Mouse (Mus musculus): ENCODE measurements around the gene Tgfbr2.
"Not testable (repeated sequence)": the region's sequence is repeated elsewhere in the genome, so short reads cannot be mapped to it uniquely, and the experiment has no call there.

Gene Tgfbr2

GRCm38 (mm10) chr9:116111149-116111970 is 63.8 kb downstream of the Tgfbr2 start:
- no peak for DNase-seq (ENCODE audit: low spot score)

- no peak for DNase-seq (ENCODE audit: low spot score)
These were observed 66.4 kb downstream of the Tgfbr2 start for GRCm38 (mm10) chr9:116108729-116109128.

- no peak for DNase-seq (ENCODE audit: low spot score)
These were observed 70.4 kb downstream of the Tgfbr2 start for GRCm38 (mm10) chr9:116104770-116105169.

DNA sequence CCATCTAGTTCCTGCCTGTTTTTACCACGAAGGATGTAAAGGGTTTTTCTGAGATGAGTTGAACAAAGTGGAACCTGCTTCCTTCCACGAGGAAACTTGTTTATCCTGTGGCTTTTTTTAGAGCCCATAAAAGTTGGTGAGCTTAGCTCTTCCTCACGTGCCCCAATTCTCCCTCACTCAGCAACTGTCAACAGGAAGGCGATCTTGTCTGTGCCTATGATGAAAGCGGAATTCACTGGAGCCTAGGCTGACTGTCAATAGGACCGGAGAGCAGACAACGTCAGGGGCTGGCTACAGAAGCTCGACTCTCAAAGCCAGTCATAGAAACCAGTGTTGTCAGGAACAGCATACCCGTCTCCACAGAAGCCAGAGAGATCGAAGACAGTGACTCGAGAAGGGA is 73.3 kb downstream of the Tgfbr2 start:
- no peak for DNase-seq (ENCODE audit: low spot score)

DNA sequence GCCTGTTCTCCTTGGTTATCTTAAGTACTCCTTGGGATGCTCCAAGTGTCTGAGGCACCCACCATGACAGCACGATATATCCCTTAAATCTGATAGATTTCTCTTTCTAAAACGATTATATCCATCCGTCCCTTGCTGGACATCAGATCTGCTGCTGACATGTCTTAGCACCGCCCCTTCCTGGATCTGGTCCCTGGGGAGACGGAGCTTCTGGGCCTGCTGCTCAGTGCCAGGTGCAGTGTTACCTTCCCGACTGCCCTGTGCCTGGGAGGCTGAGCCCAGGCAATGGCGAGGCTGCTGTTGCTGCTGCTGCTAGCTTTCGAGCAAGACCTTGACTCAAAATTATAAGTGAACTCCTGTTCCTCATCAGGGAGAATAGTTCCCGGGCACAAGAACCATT is 75.1 kb downstream of the Tgfbr2 start:
- DNase-seq (ENCODE audit: low spot score), result no peak

GRCm38 (mm10) chr9:116099596-116099993 is 75.6 kb downstream of the Tgfbr2 start:
- DNase-seq (ENCODE audit: low spot score), result no peak

- DNase-seq (ENCODE audit: low spot score), result no peak
These were observed 76.2 kb downstream of the Tgfbr2 start for GRCm38 (mm10) chr9:116098724-116099595.

DNA sequence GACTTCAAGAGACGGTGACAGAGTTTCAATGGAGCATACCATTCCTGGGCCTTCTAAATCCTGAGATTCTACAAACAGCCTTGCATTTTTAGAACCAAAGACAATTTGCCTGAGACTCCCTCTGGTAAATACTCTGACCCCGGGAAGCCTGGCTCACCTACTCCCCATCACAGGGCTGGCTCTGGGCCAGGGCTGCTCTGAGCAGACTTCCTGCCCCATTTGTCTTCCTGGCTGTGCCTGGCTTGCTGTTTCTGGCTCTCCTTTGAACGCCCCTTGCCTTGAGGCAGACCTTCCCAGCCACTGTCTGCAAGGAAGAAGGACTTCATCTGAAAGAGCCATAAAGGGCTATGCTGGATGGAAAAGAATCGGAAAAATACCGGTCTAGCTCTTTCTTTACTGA is 83.2 kb downstream of the Tgfbr2 start:
- DNase-seq (ENCODE audit: low spot score), result no peak

DNA sequence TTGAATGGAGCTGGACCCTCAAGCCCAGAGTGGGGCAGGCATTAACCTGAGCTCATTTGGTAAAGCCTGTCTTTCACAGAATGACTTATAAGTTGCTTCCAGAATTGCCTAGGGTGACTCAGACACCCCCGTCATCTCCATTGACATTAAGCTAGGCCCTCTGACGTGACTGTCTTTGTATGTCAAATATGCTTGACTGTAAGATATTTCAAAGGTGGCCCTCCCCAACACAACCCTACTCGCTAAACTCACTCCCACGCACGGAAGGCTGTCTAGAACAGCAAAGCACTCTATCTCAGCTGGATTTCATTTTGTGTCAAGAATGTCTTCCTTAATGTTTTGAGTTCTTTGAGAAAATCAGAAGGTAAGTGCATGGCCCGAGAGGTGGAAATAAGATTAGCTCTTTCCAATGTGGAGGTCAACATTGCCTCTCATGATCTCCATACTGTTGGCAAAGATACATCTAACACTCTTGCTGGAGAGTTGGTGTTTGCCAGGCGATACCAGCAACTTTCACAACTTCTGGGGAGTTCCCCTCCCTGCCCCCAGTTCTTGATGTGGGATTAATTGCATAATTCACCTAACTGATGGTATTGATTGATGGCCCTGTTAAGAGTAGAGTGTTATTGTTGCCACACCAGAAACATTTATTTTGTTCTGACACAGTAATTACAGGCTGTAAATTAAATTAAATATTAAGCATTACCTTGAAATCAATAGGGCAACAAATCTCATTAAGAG is 83.9 kb downstream of the Tgfbr2 start:
- DNase-seq (ENCODE audit: low spot score), result no peak

- DNase-seq (ENCODE audit: low spot score), result no peak
These were observed 84.9 kb downstream of the Tgfbr2 start for GRCm38 (mm10) chr9:116090296-116090695.

GRCm38 (mm10) chr9:116088912-116089311 is 86.2 kb downstream of the Tgfbr2 start:
- no peak for DNase-seq (ENCODE audit: low spot score)

- peak; percentile 71 for DNase-seq (ENCODE audit: low spot score)
These were observed 87.3 kb downstream of the Tgfbr2 start for GRCm38 (mm10) chr9:116087880-116088279.

DNA sequence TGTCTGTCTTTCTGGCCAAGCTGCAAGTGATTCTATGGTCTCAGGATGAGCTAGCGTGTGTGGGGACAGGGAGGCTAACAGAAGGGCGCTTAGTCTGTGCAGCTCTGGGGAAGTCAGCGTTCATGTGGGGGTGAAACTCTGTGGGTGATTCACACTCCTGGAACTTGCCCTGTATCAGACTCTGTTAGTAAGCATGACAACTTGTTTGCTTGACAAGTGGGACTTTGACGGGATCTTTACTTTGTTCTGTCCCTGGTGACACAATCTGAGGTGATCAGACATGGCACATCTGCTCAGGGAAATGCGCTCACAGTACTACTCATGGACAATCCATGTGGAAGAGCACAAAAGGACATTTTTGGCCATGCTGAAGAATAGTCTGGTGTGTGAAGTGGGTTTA is 87.9 kb downstream of the Tgfbr2 start:
- no peak for DNase-seq (ENCODE audit: low spot score)

DNA sequence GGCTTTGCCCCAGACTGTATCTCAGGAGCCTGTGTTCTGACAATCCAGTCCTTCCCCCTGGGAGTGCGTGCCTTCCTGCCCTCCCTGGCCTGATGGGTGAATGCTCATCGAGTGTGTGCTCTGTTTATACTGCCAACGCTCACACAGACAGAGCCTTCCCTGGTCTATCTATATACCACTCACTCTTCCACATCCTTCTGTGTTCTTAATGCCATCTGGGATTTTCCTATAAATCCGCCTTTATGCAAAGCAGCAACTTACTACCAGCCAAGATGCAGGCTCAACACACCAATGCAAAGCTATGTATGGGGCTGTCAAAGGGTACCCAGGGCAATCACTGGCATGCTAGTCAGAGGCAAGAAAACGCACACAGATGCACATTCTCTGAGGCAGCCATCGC is 89.2 kb downstream of the Tgfbr2 start:
- DNase-seq (ENCODE audit: low spot score), result no peak

GRCm38 (mm10) chr9:116084324-116084931 is 90.7 kb downstream of the Tgfbr2 start:
- DNase-seq (ENCODE audit: low spot score), result no peak

DNA sequence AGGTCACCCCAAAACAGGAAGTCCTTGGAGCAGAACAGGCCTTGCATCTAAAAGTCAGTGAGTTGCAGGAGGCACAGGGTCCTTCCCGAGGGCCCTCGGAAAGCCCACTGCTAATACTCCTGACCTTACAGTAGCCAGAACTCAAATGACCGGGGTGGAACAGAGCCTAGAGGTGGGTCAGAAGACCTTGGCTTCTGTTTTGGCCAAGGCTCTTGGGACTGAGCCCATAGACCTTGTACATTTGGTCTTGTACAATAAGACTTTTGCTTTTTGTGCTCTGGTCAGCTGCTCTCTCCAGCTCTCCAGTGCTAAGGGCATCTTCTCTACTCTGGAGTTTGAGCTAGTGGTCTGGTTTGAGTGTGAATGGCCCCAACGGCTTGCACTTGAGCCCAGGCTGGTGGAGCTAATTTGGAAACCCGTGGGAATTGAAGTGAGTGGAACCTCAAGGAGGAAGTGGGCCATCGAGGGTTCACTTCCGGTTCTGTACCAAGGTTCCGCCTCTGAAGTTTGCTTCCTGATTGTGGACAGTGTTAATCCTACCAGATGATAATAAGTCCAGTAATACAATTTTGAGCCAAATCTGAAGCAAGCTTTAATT is 91.3 kb downstream of the Tgfbr2 start:
- DNase-seq (ENCODE audit: low spot score), result no peak

- DNase-seq (ENCODE audit: low spot score), result no peak
These were observed 91.9 kb downstream of the Tgfbr2 start for GRCm38 (mm10) chr9:116083300-116083699.

DNA sequence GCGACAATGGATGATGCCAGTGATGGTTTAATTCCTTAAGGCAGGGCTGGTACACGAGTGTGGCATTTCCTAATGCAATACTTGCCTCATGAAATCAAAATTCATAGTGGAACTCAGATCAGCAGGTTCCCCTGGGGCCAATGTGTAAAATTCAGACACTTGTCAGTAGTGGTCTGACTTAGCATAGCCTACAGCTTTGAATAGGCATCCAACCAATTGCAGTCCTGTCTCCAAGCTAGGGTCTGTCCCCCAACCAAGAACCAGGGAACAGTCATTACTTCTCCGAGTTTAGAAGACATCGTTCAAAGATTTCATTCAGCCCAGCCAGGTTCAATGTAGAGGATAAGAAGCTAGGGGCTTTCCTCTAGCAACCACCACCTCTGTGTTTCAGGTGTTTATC is 93.4 kb downstream of the Tgfbr2 start:
- DNase-seq (ENCODE audit: low spot score), result no peak

GRCm38 (mm10) chr9:116077419-116077818 is 97.7 kb downstream of the Tgfbr2 start:
- no peak for DNase-seq (ENCODE audit: low spot score)

DNA sequence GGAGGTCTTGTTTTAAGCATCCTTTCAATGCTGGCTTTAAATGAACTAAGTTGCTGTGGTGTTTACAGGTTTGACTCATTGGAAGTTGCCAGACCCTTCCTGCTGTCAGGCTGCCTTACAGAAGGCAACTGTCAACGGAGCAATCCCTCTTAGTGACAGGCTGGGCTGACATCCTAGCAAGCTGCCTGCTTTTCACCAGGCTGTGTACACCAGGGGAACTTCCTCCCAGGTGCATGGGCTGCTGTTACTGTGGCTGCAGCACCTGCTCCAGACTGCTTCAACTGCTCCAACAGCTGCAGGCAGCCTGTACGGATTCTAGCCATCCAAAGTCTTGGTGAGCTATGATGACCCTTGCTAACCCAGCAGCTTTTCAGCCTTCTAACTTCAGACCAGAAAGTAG is 98.2 kb downstream of the Tgfbr2 start:
- no peak for DNase-seq (ENCODE audit: low spot score)

GRCm38 (mm10) chr9:116076163-116076562 is 99.0 kb downstream of the Tgfbr2 start:
- no peak for DNase-seq (ENCODE audit: low spot score)

- DNase-seq (ENCODE audit: low spot score), result not testable (repeated sequence)
These were observed 103.6 kb downstream of the Tgfbr2 start for GRCm38 (mm10) chr9:116071561-116071960.

All from layer of hippocampus, adult 9-10 months (tissue).